Mouse (Mus musculus) telencephalon, adult 2 months (tissue): ENCODE data around the gene Ppm1h.

Experiments
- DNase-seq: peaks from one replicate; pipeline ENCODE4 v3.0.0-alpha.2; 2011; ENCODE audit warnings: low read depth, low spot score

Ppm1h gene

GRCm38 (mm10) chr10:122807127-122808105, 128.9 kb downstream of the Ppm1h start:
- peak; percentile 79 for DNase-seq

GRCm38 (mm10) chr10:122808186-122808585, 129.6 kb downstream of the Ppm1h start:
- peak; percentile 80 for DNase-seq

GRCm38 (mm10) chr10:122809851-122810250, 131.3 kb downstream of the Ppm1h start:
- no peak for DNase-seq

- DNase-seq = no peak
These were observed 136.5 kb downstream of the Ppm1h start for GRCm38 (mm10) chr10:122815094-122815493.

- no peak for DNase-seq
These were observed 139.2 kb downstream of the Ppm1h start for GRCm38 (mm10) chr10:122817741-122818140.

GRCm38 (mm10) chr10:122819808-122820207, 141.2 kb downstream of the Ppm1h start:
- no peak for DNase-seq

GRCm38 (mm10) chr10:122821549-122821948, 143.0 kb downstream of the Ppm1h start:
- no peak for DNase-seq

- DNase-seq = no peak
These were observed 145.1 kb downstream of the Ppm1h start for GRCm38 (mm10) chr10:122823642-122824041.

GRCm38 (mm10) chr10:122826696-122827331, 148.3 kb downstream of the Ppm1h start:
- DNase-seq = no peak

GRCm38 (mm10) chr10:122827719-122828414, 149.3 kb downstream of the Ppm1h start:
- no peak for DNase-seq

GRCm38 (mm10) chr10:122829801-122830217, 151.2 kb downstream of the Ppm1h start:
- no peak for DNase-seq

GRCm38 (mm10) chr10:122830638-122831037, 152.1 kb downstream of the Ppm1h start:
- DNase-seq = no peak

GRCm38 (mm10) chr10:122842014-122842413, 163.5 kb downstream of the Ppm1h start:
- DNase-seq = no peak

- no peak for DNase-seq
These were observed 164.4 kb downstream of the Ppm1h start for GRCm38 (mm10) chr10:122842961-122843360.

- no peak for DNase-seq
These were observed 166.9 kb downstream of the Ppm1h start for GRCm38 (mm10) chr10:122845471-122845870.

GRCm38 (mm10) chr10:122846476-122846875, 167.9 kb downstream of the Ppm1h start:
- DNase-seq = no peak

- no peak for DNase-seq
These were observed 169.5 kb downstream of the Ppm1h start for GRCm38 (mm10) chr10:122848020-122848457.

GRCm38 (mm10) chr10:122851267-122852160, 173.0 kb downstream of the Ppm1h start:
- DNase-seq = peak; percentile 86

GRCm38 (mm10) chr10:122854571-122854970, 176.0 kb downstream of the Ppm1h start:
- no peak for DNase-seq

GRCm38 (mm10) chr10:122855149-122855548, 176.6 kb downstream of the Ppm1h start:
- no peak for DNase-seq
